Mouse (Mus musculus) heart, postnatal 0 days (tissue): ENCODE results near the gene Metrn.

Source experiments
- CTCF ChIP-seq: IDR thresholded peaks from 2 replicates; pipeline ENCODE4 v1.5.1; 2016; ENCODE audit warnings: antibody characterized with exemption, control low read depth, low read depth
- EP300 ChIP-seq: IDR thresholded peaks from 2 replicates; pipeline ENCODE4 v1.6.1; 2016; ENCODE audit warnings: antibody characterized with exemption, low read depth

DNA sequence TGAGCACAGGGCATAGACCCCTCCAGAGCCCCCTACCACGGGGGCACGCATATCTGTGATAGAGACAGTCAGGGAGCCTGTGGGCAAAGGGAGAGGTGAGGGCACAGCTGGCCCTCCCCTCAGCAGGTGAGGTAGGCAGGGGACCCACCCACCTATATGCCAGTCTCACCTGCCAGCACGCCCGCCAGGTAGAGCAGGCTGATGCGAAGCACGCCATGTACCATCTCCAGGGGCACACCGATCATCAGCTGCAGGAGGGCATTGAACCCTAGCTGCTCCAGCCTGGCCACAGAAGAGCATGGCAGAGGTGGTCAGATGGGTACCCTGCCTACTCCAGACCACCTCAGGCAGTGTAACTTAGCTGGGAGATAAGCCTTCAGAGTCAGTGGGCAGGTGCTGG, 38.4 kb upstream of the Metrn start:
- no peak for TF ChIP-seq CTCF
- no peak for TF ChIP-seq EP300
